Mouse (Mus musculus) spleen, adult 2 months (tissue): ENCODE results near the gene Mylk2. TPM values are rescaled to one million over a fixed set of nuclear protein-coding genes. Genes with fewer than 3 reads are reported as not detected.

Experiments
- DNase-seq, 2 experiments: peaks; one replicate each; pipeline versions ENCODE4 v3.0.0 to v3.0.0-alpha.2; 2012 to 2021; ENCODE audit warnings: low spot score in 2 of 2, low read depth in 1 of 2
- H3K27ac ChIP-seq: fragments of 200-500 bp; 2 replicates; pipeline ENCODE4 v1.5.1; 2012; ENCODE audit warnings: low read length, inconsistent platforms; ENCODE audit not compliant: insufficient read depth
- H3K27me3 ChIP-seq: fragments of 200-500 bp; 2 replicates; pipeline ENCODE4 v1.6.1; 2012; ENCODE audit warnings: mild to moderate bottlenecking, moderate library complexity, low read length, inconsistent platforms; ENCODE audit not compliant: control insufficient read depth, insufficient read depth
- H3K36me3 ChIP-seq: fragments of 200-500 bp; 2 replicates; pipeline ENCODE4 v1.6.1; 2012; ENCODE audit warnings: mild to moderate bottlenecking, low read length, inconsistent platforms; ENCODE audit not compliant: control insufficient read depth, insufficient read depth
- H3K4me1 ChIP-seq: fragments of 200-500 bp; 2 replicates; pipeline ENCODE4 v1.6.1; 2011; ENCODE audit warnings: inconsistent platforms; ENCODE audit not compliant: control insufficient read depth, insufficient read depth, insufficient read length
- H3K4me3 ChIP-seq: fragments of 200-500 bp; 2 replicates; pipeline ENCODE4 v1.5.1; 2011; ENCODE audit warnings: mild to moderate bottlenecking, inconsistent platforms; ENCODE audit not compliant: insufficient read depth, insufficient read length; ENCODE audit errors: extremely low read depth
- CTCF ChIP-seq: fragments of 200-500 bp; IDR thresholded peaks from 2 replicates; pipeline ENCODE4 v1.5.1; 2011; ENCODE audit warnings: mild to moderate bottlenecking, inconsistent platforms; ENCODE audit not compliant: insufficient read depth, insufficient read length, insufficient replicate concordance; ENCODE audit errors: extremely low read depth
- POLR2A ChIP-seq: fragments of 200-500 bp; IDR thresholded peaks from 2 replicates; pipeline ENCODE4 v1.6.1; 2011; ENCODE audit warnings: low read depth, low read length, inconsistent platforms
- WGBS: fragments of 180-500 bp; shearing (Covaris S2); methylation state at CpG from one replicate; pipeline ENCODE4 v1.1.7; 2018; 5-methylcytosine and 5-hydroxymethylcytosine counted together
- polyA plus RNA-seq: library from polyadenylated mRNA; depleted of rRNA; stranded (reverse); fragments of >200 nt; gene quantifications from 2 replicates; pipeline ENCODE4 v1.2.3, GENCODE M21; 2012

Gene Mylk2
- polyA plus RNA-seq, 1 experiment: 0.23 TPM

DNA sequence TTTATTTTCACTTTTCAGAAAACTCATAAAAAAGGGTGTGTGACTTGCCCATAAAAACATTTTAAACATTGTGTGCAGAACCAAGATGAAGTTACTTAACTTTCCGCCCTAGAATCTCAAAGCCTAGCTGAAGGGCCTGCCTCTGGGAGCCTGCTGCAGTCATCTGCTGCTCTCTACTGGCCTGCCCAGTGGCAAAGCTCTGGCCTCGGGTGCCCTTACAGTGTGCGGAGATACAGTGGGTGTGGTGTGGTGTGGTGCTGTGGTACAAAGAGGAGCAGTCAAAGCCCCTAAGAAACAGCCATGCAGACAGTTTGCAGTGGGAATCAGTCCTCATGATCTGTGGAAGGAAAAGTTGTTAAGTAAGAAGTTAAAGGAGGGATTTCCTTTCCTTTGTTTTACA, 23.9 kb upstream of the Mylk2 start:
- Histone ChIP-seq H3K27ac (no peak overlapping the region), H3K27me3 (no peaks in the 10 kb centered on the region), H3K4me3 (no peak overlapping the region), H3K36me3 (peaks cover 5% of the 10 kb centered on the region), H3K4me1 (no peaks in the 10 kb centered on the region)
- DNase-seq: no peak
- TF ChIP-seq CTCF (no peak), POLR2A (no peak)
- WGBS: 86% methylated on average over 3 of the region's 3 CpGs

DNA sequence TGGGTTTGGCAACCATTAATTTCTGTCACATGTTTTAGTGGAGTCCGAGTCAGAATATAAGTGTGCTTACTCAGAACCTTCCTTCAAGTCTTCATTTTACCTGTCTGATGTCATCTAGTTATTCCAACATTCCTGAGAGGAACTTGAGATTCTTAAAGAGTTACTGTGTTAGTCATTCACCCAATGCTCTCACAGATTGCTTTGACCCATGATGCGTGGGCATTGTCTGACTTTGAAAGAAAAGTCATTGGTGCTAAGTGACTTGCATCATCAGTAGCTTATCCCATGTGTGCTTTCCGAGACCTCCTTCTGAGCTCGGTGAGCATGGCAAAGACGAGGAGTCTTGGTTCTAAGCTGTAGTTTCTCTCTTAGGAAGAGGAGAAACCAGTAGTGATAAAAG, 22.4 kb upstream of the Mylk2 start:
- Histone ChIP-seq H3K4me1 (no peaks in the 10 kb centered on the region), H3K36me3 (peaks cover 10% of the 10 kb centered on the region), H3K27ac (no peak overlapping the region), H3K27me3 (no peaks in the 10 kb centered on the region), H3K4me3 (no peak overlapping the region)
- WGBS: 96% methylated on average over 5 of the region's 5 CpGs
- TF ChIP-seq POLR2A (no peak), CTCF (no peak)
- no peak for DNase-seq

DNA sequence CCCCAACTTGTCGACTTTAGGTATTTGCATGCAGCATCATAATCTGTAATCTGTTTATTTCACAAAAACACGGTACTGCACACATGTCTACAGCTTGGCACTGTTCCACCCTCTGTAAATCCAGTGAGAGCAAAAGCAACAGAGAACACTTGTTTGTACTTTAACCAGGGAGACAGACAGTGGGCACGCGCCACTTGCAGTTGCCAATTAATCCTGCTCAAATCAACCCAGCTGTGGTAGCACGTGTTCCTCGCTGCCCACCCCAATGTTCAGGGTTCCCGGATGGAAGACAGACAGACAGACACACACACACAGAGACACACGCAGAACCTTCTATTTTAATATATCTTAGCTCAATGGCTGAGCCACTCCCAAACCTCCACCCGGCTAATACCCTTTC, 15.3 kb upstream of the Mylk2 start:
- WGBS: 94% methylated on average over 9 of the region's 9 CpGs
- TF ChIP-seq POLR2A (no peak), CTCF (no peak)
- H3K27ac ChIP-seq: no peak overlapping the region
- no peaks in the 10 kb centered on the region for H3K4me1 ChIP-seq
- no peak overlapping the region for H3K4me3 ChIP-seq
- H3K27me3 ChIP-seq: no peaks in the 10 kb centered on the region
- DNase-seq: no peak
- peaks cover 10% of the 10 kb centered on the region; the same call in 1 of the 2 replicates for H3K36me3 ChIP-seq

DNA sequence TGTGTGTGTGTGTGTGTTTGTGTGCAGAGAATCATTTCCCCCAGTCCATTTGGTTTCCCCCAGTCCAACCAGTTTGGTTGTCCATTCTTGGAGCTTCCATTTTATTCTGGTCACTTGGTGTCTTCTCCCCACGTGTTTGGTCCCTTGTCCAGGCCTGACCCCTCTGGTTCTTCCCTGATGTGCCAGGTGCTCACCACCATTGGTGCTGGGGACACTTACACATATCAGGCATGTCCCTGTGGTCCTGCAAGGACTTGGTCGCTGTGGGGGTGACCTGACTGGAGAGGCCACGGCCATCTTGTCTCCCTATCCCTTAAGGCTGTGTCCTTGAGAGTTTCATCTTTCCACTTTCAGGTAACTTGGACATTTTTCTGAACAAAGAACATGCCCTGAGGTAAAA, 14.2 kb upstream of the Mylk2 start:
- WGBS: 90% methylated on average over 3 of the region's 3 CpGs
- no peak for DNase-seq
- no peak for TF ChIP-seq CTCF
- no peak for TF ChIP-seq POLR2A

DNA sequence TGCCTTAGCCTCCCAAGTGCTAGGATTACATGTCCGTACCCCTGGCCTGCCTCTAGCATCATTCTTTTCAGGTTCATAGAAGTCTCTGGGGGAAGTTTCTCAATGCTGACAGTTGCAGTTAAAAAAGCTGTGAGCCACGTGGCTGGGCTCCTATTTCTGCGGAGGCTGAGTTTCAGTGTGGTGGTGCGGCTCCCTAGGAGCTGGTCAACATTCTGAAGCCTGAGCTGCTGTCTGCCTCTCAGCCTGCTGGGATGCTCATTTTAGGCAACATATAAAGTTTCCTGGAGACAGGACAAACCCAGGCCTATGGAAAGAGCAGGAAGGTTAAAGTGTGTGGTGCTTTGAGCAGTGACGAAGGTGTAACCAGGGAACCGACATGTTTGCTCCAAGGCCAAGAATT, 12.1 kb upstream of the Mylk2 start:
- no peak for TF ChIP-seq POLR2A
- no peak for TF ChIP-seq CTCF
- H3K27me3 ChIP-seq: no peaks in the 10 kb centered on the region
- no peak overlapping the region for H3K4me3 ChIP-seq
- no peaks in the 10 kb centered on the region; the same call in 1 of the 2 replicates for H3K4me1 ChIP-seq
- H3K36me3 ChIP-seq: no peaks in the 10 kb centered on the region
- DNase-seq: no peak
- H3K27ac ChIP-seq: no peak overlapping the region
- 87% methylated on average over 6 of the region's 6 CpGs for WGBS

More for the DNA sequence above, 14.2 kb upstream of the Mylk2 start:
- Histone ChIP-seq H3K4me3 (no peak overlapping the region), H3K27me3 (no peaks in the 10 kb centered on the region), H3K27ac (no peak overlapping the region), H3K4me1 (no peaks in the 10 kb centered on the region), H3K36me3 (peaks cover 6% of the 10 kb centered on the region; the same call in 1 of the 2 replicates)

DNA sequence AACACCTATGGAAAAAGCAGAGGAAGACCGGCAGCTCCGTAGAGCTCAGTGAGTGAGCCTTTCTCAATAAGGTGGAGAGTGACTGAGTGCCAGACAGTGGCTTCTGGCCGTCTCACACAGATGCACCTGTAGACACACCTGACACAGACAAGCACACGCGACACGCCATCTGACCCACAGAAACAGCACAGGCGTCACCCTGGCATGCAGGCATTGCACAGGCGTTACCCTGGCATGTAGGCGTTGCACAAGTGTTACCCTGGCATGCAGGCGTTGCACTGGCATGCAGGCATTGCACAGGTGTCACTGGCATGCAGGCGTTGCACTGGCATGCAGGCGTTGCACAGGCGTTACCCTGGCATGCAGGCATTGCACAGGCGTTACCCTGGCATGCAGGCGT, 9.9 kb upstream of the Mylk2 start:
- peaks cover 2% of the 10 kb centered on the region; the same call in 1 of the 2 replicates for H3K4me1 ChIP-seq
- no peak for TF ChIP-seq POLR2A
- TF ChIP-seq CTCF: no peak
- H3K36me3 ChIP-seq: no peaks in the 10 kb centered on the region
- 94% methylated on average over 15 of the region's 15 CpGs for WGBS
- no peak overlapping the region for H3K4me3 ChIP-seq
- no peak for DNase-seq
- H3K27me3 ChIP-seq: no peaks in the 10 kb centered on the region
- no peak overlapping the region for H3K27ac ChIP-seq

DNA sequence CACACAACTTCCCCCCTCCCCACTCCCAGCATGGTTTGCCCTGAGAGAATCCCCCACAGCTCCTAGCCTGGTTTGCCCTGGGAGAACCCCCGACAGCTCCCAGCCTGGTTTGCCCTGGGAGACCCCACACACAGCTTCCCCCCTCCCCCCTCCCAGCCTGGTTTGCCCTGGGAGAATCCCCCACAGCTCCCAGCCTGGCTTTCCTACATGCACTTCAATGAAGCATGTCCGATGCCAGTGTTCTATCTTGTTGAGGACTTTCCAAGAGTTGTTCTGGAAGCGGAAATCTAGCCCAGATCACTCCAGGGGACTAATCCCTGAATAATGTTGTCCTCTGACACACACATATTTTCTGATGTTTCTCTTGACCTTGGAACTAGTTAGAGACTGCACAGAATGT, 8.5 kb upstream of the Mylk2 start:
- Histone ChIP-seq H3K36me3 (no peaks in the 10 kb centered on the region), H3K4me3 (no peak overlapping the region), H3K27ac (no peak overlapping the region), H3K27me3 (no peaks in the 10 kb centered on the region), H3K4me1 (peaks cover 11% of the 10 kb centered on the region; the same call in 1 of the 2 replicates)
- TF ChIP-seq CTCF: no peak
- WGBS: 78% methylated on average over 3 of the region's 3 CpGs
- no peak for DNase-seq
